Mouse (Mus musculus) T-helper 1 cell (primary cell): ENCODE measurements around the gene Ncam1.

Experiments
- in situ Hi-C: fragments of 300-600 bp; cut with MboI, MseI; formaldehyde crosslinking; loops from one replicate; pipeline ENCODE4 v1.15.1; 2025; ENCODE audit warnings: high pct_unique_total_duplicates

Gene Ncam1

DNA sequence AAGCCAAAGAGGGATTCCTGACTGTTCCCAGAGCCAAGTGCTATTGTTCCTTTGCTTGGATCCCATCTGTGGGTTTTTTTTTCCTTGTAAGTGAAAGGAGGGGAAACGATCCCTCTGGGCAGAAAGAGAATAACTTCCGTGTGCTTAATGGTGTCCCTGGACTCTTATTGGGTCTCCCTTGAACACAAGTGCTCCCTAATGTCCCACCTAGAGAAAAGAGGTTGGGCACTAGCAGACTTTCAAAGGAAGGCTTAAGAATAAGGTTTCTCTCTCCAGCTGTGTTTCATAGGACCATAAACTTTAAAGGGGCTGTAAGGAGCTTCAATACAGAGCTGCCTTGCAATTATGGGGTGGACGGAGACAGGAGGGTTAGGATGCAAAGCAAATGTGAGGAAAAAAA, 119.5 kb downstream of the Ncam1 start:
- in situ Hi-C loops: no loop called here

GRCm38 (mm10) chr9:49675696-49676465, 122.8 kb downstream of the Ncam1 start:
- in situ Hi-C loops: no loop called here

- in situ Hi-C loops: no loop called here
Measured at GRCm38 (mm10) chr9:49672646-49673199, 126.0 kb downstream of the Ncam1 start.

DNA sequence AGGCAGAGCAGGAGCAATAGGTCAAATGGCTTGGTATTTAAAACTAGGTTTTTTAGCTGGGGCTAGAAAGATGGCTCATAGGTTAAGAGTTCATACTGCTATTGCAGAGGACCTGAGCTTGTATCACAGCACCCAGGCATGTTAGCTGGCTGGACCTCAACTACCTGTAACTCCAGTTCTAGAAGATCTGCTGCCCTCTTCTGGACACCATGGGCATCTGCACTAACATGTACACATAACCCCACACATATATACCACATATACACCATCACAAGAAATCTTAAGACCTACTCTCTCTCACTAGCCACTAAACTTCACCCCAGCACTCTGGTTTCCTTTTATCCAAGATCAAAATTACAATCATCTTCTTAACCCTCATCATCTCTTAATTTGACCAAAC, 131.7 kb downstream of the Ncam1 start:
- in situ Hi-C loops: no loop called here

DNA sequence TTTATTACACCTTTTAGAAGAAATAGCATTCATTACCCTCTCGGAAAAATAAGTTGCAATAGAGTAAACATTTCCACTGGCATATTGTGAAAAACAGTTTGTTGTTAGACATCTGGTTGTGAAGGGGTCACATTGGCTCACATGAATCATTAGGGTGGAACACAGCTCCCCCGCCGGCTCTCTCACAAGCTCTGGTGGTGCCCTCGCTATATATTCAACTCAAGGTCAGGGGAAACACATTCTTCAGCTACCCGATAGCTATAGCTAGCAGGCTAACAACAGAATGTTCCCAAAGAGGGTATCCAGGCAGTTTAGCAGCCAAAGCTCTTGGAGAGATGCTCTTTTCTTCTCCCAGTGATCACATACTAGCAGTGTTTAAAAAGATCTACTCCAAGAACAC, 133.4 kb downstream of the Ncam1 start:
- in situ Hi-C loops: no loop called here

GRCm38 (mm10) chr9:49663927-49664320, 134.8 kb downstream of the Ncam1 start:
- in situ Hi-C loops: no loop called here

DNA sequence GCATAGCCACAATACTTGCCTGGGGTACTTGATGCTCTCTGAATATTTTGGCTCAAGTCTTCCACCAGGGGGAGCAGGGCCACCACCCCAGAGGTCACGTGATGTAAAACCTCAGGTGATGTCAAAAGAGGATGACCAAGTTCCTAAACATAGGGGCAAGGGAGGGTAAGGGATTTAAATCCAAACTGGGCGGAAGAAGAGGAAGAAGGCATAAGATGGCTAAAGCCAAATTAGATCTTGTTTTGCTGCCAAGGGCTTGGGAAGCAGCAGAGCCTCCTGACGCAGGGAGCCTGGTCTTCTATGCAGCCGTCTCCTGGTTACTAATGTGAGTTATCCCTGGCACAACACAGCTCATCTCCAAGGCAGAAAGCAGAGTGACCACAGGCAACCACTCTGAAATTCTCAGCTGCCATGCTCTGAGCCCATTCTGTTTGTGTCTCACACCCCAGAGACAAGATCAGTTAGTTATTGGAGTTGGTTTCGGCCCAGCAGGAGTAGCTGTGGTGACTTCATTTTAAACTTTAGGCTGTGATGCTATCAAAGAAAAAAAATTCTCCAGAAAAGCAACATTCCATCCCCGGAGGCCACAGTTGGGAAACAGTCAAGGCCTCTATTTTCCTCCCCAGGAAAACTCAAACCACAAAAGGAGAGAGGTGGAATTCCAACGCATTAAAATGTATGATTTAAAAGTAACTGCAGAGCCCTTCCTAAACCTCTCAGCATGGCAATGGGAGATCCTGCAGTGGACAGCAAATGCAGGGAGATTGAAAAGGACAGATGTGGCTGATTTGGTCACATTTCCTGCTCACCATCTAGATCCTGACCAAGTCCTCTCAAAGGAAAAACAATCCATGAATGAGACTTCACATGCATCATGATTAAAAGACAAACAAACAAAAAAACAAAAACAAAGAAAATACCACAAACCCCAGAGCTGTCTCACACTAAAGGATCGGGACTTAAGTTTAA, 135.5 kb downstream of the Ncam1 start:
- in situ Hi-C loops: no loop called here

GRCm38 (mm10) chr9:49661480-49661879, 137.2 kb downstream of the Ncam1 start:
- in situ Hi-C loops: no loop called here

DNA sequence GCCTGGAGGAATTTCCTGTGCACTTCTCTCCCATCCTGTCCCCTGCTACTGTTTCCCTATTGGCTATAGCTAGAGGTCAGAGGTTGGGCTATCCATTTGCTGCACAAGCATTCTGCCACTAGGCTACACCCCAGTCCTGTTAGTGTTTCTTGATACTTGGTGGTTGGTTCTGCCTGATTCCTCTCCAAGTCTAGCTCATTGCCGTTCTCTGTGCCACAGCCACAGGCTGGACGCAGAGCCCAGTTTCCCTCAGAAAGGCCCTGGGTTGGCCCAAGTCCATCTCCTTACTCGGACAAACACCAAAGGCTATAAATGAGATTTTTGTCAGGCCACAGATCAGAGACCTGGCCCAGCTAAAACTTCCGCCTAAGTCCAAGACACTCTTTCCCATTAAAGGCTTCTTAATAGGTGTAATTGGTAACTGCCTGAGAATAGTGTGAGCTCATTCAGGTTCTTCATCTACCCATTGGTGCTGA, 140.3 kb downstream of the Ncam1 start:
- in situ Hi-C loops: no loop called here

- in situ Hi-C loops: no loop called here
Measured at GRCm38 (mm10) chr9:49654470-49654869, 144.3 kb downstream of the Ncam1 start.

- in situ Hi-C loops: no loop called here
Measured at GRCm38 (mm10) chr9:49653478-49654245, 145.1 kb downstream of the Ncam1 start.

DNA sequence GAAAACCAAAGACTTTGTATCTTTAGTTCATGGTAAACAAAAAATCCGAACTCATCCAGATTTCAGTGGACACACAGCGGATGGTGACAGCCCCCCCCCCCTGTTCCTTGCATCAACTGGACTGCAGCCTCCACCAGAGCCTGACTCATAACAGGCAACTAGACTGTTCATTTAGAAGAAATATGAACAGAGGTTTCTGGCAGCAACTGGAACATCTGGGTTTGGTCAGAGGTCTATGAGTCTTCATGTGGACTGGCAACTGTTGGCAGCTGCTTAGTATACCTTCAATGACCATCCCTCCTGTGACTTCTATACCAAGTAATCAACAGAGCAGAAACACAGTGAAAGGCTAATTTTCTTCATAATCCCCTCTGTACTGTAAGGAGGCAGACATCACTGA, 154.4 kb downstream of the Ncam1 start:
- in situ Hi-C loops: no loop called here

GRCm38 (mm10) chr9:49640764-49641163, 158.0 kb downstream of the Ncam1 start:
- in situ Hi-C loops: no loop called here

- in situ Hi-C loops: no loop called here
Measured at GRCm38 (mm10) chr9:49640142-49640541, 158.6 kb downstream of the Ncam1 start.

- in situ Hi-C loops: no loop called here
Measured at GRCm38 (mm10) chr9:49637955-49638354, 160.8 kb downstream of the Ncam1 start.

GRCm38 (mm10) chr9:49635668-49636326, 162.9 kb downstream of the Ncam1 start:
- in situ Hi-C loops: no loop called here

GRCm38 (mm10) chr9:49632591-49632990, 166.1 kb downstream of the Ncam1 start:
- in situ Hi-C loops: no loop called here

DNA sequence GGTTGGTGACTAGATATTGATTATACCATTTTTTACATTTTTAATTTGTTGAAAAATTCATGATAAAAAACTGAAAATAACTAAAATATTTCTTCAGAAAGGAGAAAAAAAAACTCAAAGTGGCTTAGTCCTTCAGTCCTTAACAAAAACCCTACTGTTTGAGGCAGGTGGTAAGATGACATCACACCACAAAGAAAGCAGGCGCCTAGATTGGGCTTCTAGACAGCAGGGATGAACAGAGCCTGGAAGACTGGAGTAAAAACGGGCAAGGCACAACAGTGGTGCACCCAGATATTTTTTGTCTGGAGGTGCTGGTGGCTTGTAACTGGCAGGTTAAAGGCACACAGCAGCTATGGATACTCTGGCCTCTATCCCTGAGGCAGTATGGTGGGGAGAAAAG, 168.4 kb downstream of the Ncam1 start:
- in situ Hi-C loops: no loop called here

GRCm38 (mm10) chr9:49624910-49625309, 173.8 kb downstream of the Ncam1 start:
- in situ Hi-C loops: no loop called here

DNA sequence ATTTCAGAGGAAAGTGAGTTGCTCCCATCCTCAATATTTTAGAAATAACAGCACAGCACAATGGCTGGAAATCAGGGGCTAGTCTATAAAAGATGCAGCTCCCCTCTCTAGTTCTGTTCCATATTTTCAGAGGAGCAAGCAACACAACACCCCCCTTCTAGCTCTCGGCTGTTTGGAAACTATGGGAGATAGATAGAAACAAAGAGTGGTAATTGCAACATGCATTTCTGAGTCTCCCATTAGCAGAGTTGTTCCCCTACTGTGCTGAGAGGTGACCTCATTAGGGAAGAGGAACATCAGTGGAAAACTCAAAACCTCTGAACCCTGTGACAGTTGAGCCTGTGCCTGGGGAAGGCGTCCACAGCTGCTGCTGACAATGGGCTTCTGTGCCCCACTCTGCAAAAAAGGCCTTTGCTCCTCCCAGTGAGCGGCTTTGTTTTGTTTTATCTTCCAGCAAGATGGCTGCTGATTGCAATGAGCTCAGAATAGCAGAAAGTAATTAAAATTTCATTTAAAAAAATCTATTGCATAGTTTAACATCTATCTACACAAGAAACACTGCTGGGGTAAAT, 174.7 kb downstream of the Ncam1 start:
- in situ Hi-C loops: no loop called here
